Mouse (Mus musculus): ENCODE data around the gene Dhx32.

DNA sequence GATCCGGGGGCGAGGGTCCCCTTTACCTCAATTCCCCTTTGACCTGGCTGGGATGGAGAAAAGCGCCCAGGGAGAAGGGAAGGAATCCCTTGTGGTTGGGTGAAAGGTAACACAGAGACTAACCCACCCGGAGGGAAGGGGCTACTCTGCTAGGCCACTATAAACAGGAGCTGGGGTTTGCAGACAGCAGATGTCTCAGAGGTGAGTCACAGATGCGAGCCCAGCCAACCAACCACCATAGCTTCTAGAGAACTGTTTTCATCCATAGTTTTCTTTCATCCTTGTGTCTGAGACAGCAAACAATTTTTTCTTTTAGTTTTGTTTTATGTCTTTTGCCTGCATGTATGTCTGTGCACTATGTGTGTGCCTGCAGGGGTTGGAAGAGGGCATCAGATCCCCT, 17.4 kb upstream of the Dhx32 start:
- TF ChIP-seq GATA1 (IDR thresholded peaks at IDR 0.05; ENCODE audit: borderline replicate concordance, low read length), result no peak
- no peak for TF ChIP-seq FLI1 (IDR thresholded peaks at IDR 0.05; ENCODE audit: low read length)
